Mouse (Mus musculus): Measurements from ENCODE around the gene Prkd3.

The Prkd3 gene

DNA sequence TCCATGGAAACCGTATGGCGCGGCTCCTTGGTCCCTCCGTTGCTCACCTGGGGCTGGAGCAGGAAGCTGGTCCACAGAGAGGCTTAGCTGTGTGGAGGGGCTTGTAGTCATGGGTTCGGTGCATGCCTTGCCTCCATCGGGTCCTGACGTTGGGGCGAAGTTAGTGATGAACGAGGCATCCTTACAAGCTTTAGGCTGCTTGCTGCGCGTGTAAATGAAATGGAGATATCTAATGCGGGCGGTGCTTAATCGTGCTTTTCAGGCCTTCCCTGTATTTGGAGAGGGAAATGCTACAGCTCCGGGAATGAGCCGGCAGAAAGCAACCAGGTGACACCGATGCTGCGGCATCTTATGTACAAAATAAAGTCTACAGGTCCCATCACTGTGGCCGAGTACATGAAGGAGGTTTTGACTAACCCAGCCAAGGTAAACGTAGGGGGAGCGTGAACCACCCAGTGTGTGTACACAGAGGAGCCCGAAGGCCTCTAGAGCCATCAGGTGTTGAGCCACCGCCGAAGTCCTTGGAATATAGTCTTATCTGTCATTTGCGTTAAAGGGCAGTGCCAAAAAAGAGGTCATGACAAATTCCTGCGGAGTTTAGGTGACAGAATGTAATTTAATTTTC lies 83.3 kb downstream of the Prkd3 start:
- no peak for DNase-seq (ENCODE audit: extremely low read depth, insufficient read length, low spot score)

DNA sequence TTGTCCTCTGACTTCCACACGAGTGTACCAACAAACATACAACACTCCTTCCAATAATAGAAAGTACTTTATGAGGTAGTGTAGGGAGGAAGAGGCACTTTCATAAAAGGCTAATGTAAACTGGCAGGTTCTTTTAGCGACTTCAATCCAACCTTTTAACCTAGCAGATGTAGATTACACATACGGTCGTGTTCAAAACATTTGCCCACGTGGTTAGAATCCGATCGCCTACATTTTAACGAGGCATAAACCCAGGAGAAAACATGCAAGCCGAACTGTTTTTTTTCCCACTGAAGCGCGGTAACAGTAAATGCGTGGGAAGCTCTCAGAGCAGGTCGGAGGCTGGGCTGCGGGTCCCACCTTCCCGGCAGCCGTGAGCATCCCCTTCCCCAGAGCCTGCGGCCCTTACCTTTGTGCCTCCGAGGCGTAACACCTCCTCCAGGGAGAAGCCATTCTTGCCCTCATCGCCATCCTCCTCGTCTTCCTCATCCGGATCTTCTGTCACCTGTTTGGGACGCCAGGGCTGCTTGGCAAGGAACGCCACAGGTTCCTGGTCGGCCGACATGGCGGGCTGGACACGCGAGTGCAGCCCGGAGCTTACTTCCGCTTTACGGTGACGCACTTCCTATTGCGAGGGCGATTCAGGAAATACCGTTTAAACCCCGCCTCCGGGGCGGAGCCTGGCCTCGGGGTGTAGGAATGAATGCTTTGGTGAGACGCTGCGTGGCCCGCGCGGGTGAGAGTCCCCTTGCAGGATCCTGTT lies 84.0 kb downstream of the Prkd3 start, which contains the start of the genes Cebpz and Ndufaf7:
Cebpz (minus strand) TSS at position 601 of the 763 bp plus-strand sequence.
Ndufaf7 (plus strand) TSS at position 671 of the 763 bp plus-strand sequence.
- DNase-seq (ENCODE audit: extremely low read depth, insufficient read length, low spot score), result peak; percentile 97

DNA sequence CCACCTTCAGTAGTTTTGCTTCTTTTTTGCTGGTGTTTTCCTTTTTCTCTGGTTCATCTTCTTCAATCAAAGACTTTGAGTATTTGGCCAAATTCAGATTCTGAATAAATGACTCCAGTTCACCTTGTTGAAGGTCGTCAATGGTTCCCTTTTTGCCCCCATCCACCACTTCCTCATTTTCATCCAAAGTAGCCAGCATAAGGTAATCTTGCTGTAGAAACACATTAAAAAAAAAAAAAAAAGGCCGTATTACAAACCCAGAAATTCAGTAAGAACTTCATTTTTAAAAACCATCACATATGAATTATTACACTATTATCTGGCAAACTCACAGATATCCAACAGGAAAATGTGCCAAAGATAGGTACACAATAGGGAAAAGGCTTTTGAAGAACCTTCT lies 84.8 kb downstream of the Prkd3 start:
- no peak for DNase-seq (ENCODE audit: extremely low read depth, insufficient read length, low spot score)

DNA sequence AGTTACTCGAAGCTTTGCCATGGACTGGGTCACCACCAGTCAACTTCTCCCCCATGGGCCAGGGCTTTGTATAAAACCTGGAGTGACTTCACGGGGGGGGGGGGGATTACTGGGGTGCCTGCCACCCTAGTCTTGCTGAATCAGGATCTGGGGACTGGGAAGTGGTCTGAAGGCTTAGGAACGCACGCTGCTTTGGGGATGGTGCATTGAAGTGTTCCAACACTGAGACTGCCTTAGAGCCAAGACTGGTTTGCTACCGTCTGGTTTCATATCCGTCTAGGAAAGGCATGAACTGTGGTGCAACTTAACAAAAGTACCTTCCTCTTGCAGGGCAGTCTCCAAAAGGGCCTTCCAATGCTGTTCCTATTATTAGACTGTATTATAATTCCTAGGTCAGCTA lies 102.9 kb downstream of the Prkd3 start:
- DNase-seq (ENCODE audit: extremely low read depth, insufficient read length, low spot score), result no peak

DNA sequence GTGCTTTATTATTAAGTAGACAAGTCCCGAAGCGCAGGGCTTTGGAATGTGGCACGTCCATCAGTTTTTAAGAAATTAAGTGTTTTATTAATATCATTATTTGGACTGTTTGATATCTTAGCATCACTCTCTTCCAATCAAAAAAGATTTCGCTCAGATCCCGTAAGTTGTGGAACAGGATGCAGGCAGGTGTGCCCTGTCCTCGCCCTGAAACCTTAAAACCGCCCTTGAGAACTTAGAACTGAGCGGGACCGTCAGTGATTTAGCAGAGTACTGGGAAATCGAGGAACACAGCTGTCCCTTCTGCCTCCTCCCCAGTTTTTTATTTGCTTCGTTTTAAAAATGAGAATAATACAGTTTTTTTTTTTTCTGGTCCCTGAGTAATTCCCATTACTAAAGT lies 103.7 kb downstream of the Prkd3 start:
- DNase-seq (ENCODE audit: extremely low read depth, insufficient read length, low spot score), result no peak

DNA sequence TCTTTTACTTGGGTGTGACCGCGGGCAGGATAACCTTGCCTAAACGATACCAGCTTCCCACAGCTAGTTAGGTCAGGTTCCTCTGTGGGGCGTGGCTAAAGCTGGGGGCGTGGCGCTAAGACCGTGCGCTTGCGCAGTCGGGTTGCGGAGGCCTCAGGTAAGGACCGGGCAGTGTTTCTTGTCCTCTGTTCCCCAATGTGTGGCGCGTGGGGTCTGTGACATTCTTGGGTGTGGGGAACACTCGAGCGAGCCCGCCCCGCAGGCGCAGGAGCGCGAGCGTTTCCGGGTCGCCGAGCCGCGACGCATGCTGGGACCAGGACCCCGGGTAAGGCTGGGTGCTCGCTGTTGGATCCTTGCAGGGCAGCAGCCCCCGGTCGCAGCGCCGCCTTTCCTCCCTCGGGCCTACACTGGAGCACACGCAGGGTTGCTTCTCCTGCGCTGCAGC lies 104.2 kb downstream of the Prkd3 start, which contains the start of gene Cebpzos:
Cebpzos (plus strand) TSS at position 132 of the 445 bp plus-strand sequence.
- DNase-seq (ENCODE audit: extremely low read depth, insufficient read length, low spot score), result peak; percentile 89

GRCm38 (mm10) chr17:78915772-78916171 lies 104.8 kb downstream of the Prkd3 start:
- no peak for DNase-seq (ENCODE audit: extremely low read depth, insufficient read length, low spot score)

- no peak for DNase-seq (ENCODE audit: extremely low read depth, insufficient read length, low spot score)
Measured at GRCm38 (mm10) chr17:78913921-78914320, 106.7 kb downstream of the Prkd3 start.

- no peak for DNase-seq (ENCODE audit: extremely low read depth, insufficient read length, low spot score)
Measured at GRCm38 (mm10) chr17:78912861-78913281, 107.7 kb downstream of the Prkd3 start.

DNA sequence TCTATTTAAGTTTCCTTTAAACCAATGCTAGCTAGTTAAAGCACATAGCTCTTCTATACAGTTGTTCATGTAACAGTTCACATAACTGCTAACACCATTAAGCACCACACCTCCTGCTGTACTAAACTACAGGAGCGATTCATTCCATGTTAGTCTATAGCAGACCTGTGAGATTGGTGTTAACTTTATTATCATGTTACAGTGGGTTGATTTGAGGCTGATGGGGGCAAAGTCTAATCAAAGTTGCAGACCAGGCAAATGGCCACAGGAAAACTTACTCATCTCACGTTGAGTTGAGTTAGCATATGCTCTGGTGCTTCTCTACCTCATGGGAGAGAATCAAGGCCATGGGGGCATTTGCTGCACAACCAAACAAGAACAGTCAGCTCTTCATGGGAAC lies 111.2 kb downstream of the Prkd3 start:
- no peak for DNase-seq (ENCODE audit: extremely low read depth, insufficient read length, low spot score)

- no peak for DNase-seq (ENCODE audit: extremely low read depth, insufficient read length, low spot score)
Measured at GRCm38 (mm10) chr17:78906892-78907291, 113.7 kb downstream of the Prkd3 start, which contains the start of gene Sult6b1. Gene Sult6b1 (minus strand): TSS chr17:78906992.

DNA sequence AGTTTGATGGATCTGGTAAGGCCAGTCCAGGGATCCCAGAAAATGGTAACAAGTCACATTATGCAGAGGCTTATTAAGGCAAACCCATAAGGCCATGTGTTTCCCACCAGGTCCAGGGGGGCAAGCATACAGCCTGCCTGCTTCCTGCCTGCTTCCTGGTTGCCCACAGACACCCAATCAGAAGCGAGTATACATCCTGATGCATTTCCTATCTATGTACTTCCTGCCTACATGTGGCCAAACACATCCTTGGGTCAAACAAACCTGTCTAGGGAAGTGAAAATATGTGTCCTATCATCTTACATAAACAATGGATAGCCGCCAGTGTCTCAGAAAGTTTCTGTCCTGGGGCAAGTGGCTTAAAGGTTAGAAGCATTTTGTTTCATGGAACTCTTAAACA lies 117.5 kb downstream of the Prkd3 start:
- no peak for DNase-seq (ENCODE audit: extremely low read depth, insufficient read length, low spot score)

All from 3134 (cell line).